Mouse (Mus musculus) layer of hippocampus, postnatal 25 days (tissue): ENCODE measurements at regions not wholly inside any gene's neighbourhood (a gene's known extent, or its start where the extent isn't known, plus 50 kb on each side); places are given as distances from the start of the nearest gene placed in this dataset.

ENCODE experiments used
- DNase-seq, 2 experiments: peaks; one replicate each; pipeline ENCODE4 v3.0.0; 2022; ENCODE audit warnings: mixed read lengths in 2 of 2, low spot score in 1 of 2; ENCODE audit errors: extremely low spot score in 1 of 2

- DNase-seq = no peak
These were observed 228.4 kb downstream of the Rab11fip2 start for GRCm38 (mm10) chr19:59715086-59715485.

DNA sequence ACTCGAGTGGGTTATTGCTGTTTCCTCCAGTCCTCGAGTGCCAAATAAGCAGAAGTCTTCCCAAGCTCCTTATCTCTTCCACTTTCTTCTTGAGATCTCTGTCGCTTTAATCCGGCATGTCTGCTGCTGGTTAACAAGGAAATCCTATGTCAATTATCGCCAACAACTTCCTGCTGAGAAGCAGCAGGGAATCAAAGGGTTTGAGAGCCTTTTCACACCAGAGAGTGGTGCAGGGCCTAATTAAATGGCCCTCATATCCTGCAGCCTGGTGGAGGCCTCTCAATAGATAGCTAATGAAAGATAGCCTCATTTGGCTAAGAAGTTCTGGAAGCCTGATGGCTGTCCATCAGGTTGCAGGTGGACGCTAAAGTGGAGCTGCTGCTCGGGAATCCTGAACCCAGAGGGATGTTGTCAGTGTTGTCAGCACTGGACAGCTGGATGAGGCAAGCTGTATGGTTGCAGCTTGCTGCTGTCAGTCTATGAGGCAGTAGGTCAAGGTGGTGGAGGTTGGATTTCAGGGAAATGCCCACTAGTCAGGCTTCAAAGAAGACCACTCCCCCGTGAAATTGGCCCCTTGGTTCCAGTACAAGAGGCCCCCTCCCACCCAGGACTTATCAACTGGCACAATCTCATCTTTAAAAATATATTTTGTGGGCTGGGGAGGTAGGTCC is 225.5 kb downstream of the Rab11fip2 start:
- DNase-seq = no peak

- no peak for DNase-seq
These were observed 204.9 kb downstream of the Rab11fip2 start for GRCm38 (mm10) chr19:59738541-59738940.

DNA sequence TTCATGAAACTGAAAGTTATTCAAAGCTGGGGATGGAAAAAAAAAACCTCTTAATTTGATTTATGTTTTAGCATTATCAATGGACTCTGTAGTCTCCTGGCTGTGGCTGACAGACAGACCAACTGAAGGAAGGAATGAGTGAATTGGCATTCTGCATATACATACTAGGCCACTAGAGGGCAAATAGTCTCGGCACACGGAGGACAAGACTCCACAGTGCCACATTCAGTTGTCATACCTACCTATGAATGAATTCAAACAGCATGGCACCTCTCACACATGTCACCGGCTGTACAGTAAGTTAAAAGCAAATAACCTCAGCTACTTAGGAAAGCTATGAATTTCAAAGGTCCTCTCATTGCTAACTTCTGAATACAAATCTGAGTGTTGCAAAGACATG is 200.5 kb downstream of the Rab11fip2 start:
- DNase-seq = no peak

DNA sequence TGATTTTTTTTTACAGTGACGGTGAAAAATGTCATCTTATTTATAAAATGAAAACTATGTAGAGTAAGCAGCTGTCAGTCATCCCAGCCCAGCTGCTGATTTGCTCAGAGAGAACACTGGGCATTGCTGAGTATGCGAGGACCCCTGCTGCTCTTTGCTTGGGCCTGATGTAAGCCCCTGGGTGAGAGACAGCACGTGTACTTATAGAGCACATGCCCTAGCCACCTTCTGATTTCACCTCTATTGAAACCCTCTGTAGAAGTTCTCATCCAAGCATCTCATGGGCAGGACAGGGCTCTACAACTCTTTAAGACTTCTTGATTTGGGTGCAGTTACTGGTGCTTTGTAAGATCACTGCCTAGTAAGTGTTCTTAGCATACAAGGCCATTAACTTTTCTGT is 182.2 kb downstream of the Rab11fip2 start:
- DNase-seq = no peak

DNA sequence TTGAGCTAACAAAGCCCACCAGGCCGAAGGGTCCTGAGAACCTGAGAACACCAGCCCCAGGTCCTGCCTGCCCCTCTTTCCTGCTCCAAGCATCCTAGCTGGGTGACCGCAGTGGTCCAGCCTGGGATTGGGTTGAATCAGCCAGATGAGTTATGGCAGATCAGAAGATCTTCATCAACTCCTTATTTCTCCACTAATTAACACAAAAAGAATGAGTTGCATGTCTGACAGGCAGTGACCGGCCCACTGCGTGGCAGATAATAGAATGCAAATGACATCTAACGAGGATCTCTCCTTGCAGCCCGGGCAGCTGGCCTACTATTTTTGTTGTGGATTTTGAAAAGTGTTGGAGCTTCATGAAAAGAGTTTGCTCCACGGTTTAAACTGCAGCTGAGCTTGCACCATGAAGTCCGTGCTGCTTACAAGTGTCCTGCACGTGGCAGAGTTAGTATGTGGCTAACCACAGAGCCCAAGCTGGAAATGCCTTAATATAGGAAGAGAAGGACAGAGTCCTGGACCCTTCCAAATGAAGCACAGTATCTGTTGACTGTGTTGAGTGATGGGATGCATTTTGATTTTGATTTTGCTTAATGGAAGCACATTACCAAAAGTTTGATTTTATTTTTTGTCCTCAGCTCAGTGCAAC is 158.9 kb downstream of the Rab11fip2 start:
- DNase-seq = no peak

DNA sequence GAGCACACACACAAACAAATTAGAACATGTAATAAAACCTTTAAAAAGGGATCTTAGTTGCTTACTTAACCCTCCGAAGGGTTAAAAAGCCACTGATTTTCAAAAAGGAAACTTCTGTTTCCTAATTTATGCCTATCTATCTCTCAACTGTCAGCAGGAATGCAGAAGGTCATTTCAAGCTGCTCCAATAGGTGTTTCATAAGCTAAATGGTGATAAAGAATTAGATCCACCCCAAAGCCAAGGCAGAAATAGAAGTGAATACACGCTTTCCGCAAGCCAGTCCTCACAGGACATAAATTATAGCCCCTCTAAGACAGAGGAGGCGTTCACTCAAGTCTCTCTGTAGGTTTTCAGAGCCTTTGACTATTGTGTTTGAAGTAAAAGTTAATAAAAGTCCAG is 112.2 kb downstream of the Rab11fip2 start:
- DNase-seq = no peak

DNA sequence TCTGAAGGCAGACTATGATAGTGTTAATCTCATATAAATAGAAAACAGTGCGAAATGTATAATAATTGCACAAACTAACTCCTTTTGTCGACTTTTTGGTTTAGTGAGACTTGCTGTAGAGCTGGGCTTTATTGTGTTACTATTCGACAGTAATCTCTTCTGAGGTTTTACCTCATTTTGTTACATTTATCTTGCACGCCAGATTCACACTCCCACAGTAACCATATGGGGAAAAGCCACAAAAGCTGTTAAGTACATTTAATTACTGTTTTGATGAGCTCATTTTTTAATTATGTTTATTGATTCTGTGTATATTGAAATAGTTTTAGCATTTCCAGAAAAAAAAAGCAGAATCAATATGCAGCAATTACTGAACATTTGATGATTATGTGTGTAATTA is 106.3 kb downstream of the Rab11fip2 start:
- no peak for DNase-seq

- no peak for DNase-seq
These were observed 105.8 kb downstream of the Rab11fip2 start for GRCm38 (mm10) chr19:59837628-59838027.

- DNase-seq = no peak
These were observed 99.2 kb downstream of the Rab11fip2 start for GRCm38 (mm10) chr19:59844270-59844669.

DNA sequence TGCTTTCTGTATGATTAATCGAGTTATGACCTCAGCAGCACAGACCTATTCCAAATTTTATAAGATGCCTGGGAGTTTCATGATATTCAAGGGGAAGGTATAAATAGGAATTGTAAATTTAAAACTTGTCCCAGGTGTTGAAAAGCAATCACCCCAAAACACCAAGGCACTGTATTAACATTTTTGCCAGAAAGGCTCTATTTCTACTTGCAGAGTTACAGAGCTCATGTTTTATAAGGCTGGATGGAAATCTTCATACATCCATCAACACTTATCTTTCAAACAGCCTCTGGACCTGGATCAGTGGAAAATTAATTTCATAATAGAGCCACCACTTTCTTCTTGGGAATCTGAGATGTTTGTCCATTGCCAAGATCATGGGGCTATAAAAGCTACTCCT is 96.6 kb downstream of the Rab11fip2 start:
- DNase-seq = no peak

DNA sequence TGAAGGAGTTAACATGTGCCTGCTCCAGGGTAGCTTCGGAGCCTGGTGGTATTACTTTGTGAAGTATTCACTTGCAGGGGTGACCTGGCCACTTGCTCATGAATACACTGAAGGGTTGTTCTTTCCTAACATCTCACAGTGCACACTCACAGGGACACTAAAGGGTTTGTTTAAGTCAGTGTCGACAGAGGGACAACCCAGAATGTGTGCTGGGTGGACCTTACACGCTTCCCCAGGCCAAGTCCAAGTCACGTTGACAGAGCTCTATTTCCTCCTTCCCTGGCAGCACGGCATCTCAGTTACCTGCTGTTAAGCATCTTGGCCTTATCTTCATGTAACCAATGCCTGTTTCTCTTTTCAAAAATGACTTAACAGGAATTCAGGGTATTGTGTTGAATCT is 92.8 kb downstream of the Rab11fip2 start:
- no peak for DNase-seq

- no peak for DNase-seq
These were observed 91.3 kb downstream of the Rab11fip2 start for GRCm38 (mm10) chr19:59852011-59852738.
